Mouse (Mus musculus) ES-Bruce4 (cell line): ENCODE measurements around the gene Ubac1. TPM values are rescaled to one million over a fixed set of nuclear protein-coding genes. Genes with fewer than 3 reads are reported as not detected.

ENCODE experiments used
- H3K27ac ChIP-seq: 2 replicates; pipeline ENCODE4 v1.5.1; 2012; ENCODE audit warnings: low read length, inconsistent platforms; ENCODE audit not compliant: insufficient read depth
- H3K27me3 ChIP-seq: 2 replicates; pipeline ENCODE4 v1.6.1; 2012; ENCODE audit warnings: mild to moderate bottlenecking, low read length, inconsistent platforms; ENCODE audit not compliant: control insufficient read depth, poor library complexity, insufficient read depth, severe bottlenecking
- H3K36me3 ChIP-seq: 2 replicates; pipeline ENCODE4 v1.6.1; 2012; ENCODE audit warnings: inconsistent platforms, mild to moderate bottlenecking, low read length, moderate library complexity; ENCODE audit not compliant: control insufficient read depth, poor library complexity, insufficient read depth, severe bottlenecking
- H3K4me1 ChIP-seq: one replicate; pipeline ENCODE4 v1.8.1; 2011; ENCODE audit warnings: low read length; ENCODE audit not compliant: control insufficient read depth, insufficient read depth
- H3K4me3 ChIP-seq: 2 replicates; pipeline ENCODE4 v1.5.1; 2011; ENCODE audit warnings: low read depth, mild to moderate bottlenecking, low read length
- H3K9ac ChIP-seq: 2 replicates; pipeline ENCODE4 v1.6.1; 2012; ENCODE audit warnings: low read depth, mild to moderate bottlenecking, inconsistent platforms; ENCODE audit not compliant: poor library complexity, severe bottlenecking
- H3K9me3 ChIP-seq: replicated peaks from 2 replicates; pipeline ENCODE4 v1.6.1; 2012; ENCODE audit warnings: mild to moderate bottlenecking, low read length, inconsistent platforms; ENCODE audit not compliant: control insufficient read depth, poor library complexity, insufficient read depth, severe bottlenecking
- CTCF ChIP-seq: IDR thresholded peaks from one replicate; pipeline ENCODE4 v1.8.1; 2011; ENCODE audit warnings: low read depth, low read length
- EP300 ChIP-seq: IDR thresholded peaks from 2 replicates; pipeline ENCODE4 v1.6.1; 2011; ENCODE audit warnings: low read depth, low read length; ENCODE audit not compliant: insufficient read depth
- POLR2A ChIP-seq: IDR thresholded peaks from one replicate; pipeline ENCODE4 v1.8.1; 2011; ENCODE audit warnings: low read length; ENCODE audit not compliant: insufficient read depth
- polyA plus RNA-seq: library from polyadenylated mRNA; stranded (reverse); fragments of >200 nt; gene quantifications from 2 replicates; pipeline ENCODE4 v1.2.4, GENCODE M21; 2011; ENCODE audit warnings: low read depth; ENCODE audit not compliant: missing spikeins, insufficient read depth, insufficient read length

Gene Ubac1
- polyA plus RNA-seq, result 87.0 and 95.0 TPM in 2 replicates

DNA sequence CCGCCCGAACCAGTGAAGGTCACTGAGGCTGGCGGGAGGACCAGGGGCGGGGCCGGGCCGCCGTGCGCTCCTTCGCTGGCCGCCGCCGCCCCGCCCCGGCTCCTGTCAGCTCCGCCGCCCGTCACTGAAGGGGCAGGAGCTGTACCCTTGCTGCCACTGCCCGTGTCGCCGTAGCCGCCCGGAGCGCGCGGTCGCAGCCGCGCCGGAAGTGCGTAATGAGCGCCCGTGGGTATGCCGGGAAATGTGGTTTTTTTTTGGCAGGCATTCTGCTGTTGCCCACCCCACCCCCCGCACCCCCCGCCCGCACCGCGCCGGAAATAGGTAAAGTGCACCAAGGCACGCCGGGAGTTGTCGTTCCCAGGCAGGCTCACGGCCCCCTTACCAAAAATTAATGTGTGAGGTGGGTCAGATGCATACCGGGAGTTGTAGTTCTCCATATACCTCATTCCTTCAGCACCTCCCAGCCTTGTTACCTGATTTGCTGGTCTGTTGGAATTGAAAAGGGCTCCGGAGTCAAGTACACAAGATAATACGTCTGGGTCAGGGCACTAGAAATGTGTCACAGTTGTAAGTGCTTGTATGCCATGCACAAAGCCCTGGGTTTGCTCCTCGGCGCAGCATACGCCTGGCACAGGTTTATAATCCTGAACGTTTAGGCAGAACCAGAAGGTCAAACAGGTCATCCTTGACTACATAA lies at the start of gene Ubac1:
Gene Ubac1, minus strand, starts transcription at position 187 of the 697 bp plus-strand sequence.
- peak within 1 kb of the TSS; percentile 20 for H3K27ac ChIP-seq
- H3K9ac ChIP-seq, result peak within 1 kb of the TSS; percentile 67
- peak within 1 kb of the TSS; percentile 97 for H3K4me3 ChIP-seq
- no peaks in the 10 kb centered on the region for H3K9me3 ChIP-seq
- no peaks in the 10 kb centered on the region; the same call in 1 of the 2 replicates for H3K36me3 ChIP-seq
- H3K4me1 ChIP-seq, result no peaks in the 10 kb centered on the region
- TF ChIP-seq POLR2A, result no peak
- TF ChIP-seq CTCF, result no peak
- TF ChIP-seq EP300, result no peak
- no peaks in the 10 kb centered on the region for H3K27me3 ChIP-seq

DNA sequence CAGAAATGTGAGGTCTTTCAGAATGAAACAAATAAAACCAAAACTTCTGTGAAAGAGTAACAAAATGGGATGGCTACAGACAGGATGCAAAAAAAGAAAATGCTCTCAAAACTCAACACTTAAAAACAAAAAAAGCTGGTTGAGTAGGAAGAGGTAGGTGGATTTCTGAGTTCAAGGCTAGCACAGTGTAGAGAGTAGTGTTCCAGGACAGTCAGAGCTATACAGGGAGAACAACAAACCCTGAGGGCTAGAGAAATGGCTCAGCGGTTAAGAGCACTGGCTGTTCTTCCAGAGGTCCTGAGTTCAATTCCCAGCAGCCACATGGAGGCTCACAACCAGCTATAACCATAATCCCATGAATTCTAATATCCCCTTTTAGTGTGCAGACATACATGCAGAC lies 47.0 kb upstream of the Ubac1 start:
- no peak overlapping the region for H3K27ac ChIP-seq
- no peaks in the 10 kb centered on the region for H3K9me3 ChIP-seq
- no peaks in the 10 kb centered on the region for H3K27me3 ChIP-seq
- no peaks in the 10 kb centered on the region for H3K36me3 ChIP-seq
- H3K4me1 ChIP-seq, result no peaks in the 10 kb centered on the region
- no peak overlapping the region for H3K4me3 ChIP-seq
- TF ChIP-seq CTCF, result no peak
- no peak for TF ChIP-seq POLR2A
- TF ChIP-seq EP300, result no peak
- H3K9ac ChIP-seq, result no peak overlapping the region

DNA sequence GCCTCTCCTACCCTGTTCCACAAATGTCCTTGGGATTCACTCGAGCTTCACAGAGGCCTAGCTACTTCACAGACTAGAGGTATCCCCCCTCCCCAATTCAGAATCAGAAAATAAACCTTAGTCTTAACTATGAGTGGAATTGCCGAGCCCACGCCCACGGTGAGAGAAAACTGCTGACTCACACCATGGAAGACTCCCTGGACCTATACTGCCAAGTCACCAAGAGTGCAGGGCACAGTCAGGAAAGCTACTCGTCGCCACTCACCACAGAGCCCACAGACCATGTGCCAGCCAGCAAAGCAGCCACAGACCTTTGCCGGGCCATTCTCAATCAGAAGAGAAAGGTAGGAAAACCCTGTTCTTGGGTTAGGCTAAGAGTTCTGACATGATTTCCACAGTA lies 46.6 kb upstream of the Ubac1 start:
- no peak overlapping the region for H3K27ac ChIP-seq
- no peaks in the 10 kb centered on the region for H3K27me3 ChIP-seq
- no peak overlapping the region for H3K4me3 ChIP-seq
- H3K36me3 ChIP-seq, result no peaks in the 10 kb centered on the region
- H3K9ac ChIP-seq, result no peak overlapping the region
- no peaks in the 10 kb centered on the region for H3K9me3 ChIP-seq
- TF ChIP-seq POLR2A, result no peak
- TF ChIP-seq EP300, result no peak
- TF ChIP-seq CTCF, result no peak
- H3K4me1 ChIP-seq, result no peaks in the 10 kb centered on the region

DNA sequence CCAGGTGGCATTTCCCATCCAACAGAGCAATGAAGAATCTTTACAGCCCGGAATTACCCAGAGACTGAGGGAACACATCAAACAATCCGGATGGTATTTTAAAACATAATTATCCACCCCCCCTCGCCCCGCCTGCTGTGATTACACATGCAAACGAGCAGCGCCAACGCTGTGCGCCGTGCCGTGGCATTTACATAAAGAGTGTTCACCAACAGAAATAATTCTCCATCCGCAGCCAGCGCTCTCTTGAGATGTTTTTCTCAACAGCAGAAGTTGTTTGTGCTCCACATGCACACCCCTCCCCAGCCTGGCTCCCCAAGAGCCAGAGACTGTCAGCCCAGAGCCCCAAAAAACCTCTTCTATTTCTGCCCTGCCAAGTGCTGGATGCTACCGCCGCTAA lies 45.0 kb upstream of the Ubac1 start:
- TF ChIP-seq EP300, result no peak
- no peak for TF ChIP-seq POLR2A
- TF ChIP-seq CTCF, result no peak
- no peak overlapping the region for H3K27ac ChIP-seq

DNA sequence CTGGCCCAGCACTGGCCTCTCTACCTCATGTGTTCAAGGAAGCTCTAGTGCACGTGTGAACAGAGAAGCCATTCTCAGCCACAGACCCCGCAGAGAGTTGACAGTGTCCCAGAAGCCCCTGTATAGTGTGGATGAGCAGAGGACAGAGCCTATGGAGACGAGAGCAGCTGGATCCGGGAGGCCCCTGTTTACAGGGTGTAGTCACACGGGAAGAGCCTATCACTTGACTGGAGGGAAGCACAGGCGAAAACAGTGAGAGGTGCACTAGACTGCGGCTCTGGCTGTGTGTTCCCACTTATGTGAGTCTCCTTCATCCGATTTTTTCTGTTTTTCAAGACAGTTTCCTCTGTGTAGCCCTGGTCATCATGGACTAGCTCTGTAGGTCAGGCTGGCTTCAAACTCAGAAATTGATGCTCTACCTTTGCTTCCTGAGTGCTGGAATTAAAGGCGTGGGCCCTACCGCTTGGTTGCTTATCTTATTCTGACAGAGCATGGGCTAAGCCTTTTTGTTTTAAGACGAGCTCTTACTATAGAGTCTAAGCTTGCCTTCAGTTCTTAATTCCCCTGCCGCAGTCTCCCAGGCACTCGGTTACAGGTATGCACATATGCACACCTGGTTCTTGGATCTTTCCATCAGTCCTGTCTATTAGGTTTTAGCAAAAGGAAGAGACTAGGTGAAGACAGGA lies 41.3 kb upstream of the Ubac1 start:
- H3K4me3 ChIP-seq, result no peak overlapping the region
- TF ChIP-seq POLR2A, result no peak
- TF ChIP-seq EP300, result no peak
- no peak for TF ChIP-seq CTCF
- H3K4me1 ChIP-seq, result peaks cover under 1% of the 10 kb centered on the region
- no peaks in the 10 kb centered on the region for H3K9me3 ChIP-seq
- H3K9ac ChIP-seq, result no peak overlapping the region
- H3K27me3 ChIP-seq, result no peaks in the 10 kb centered on the region
- no peak overlapping the region for H3K27ac ChIP-seq
- no peaks in the 10 kb centered on the region for H3K36me3 ChIP-seq

More for the DNA sequence above, 45.0 kb upstream of the Ubac1 start:
- H3K4me1 ChIP-seq, result no peaks in the 10 kb centered on the region
- no peaks in the 10 kb centered on the region for H3K27me3 ChIP-seq
- no peak overlapping the region for H3K9ac ChIP-seq
- H3K36me3 ChIP-seq, result no peaks in the 10 kb centered on the region
- no peak overlapping the region for H3K4me3 ChIP-seq
- H3K9me3 ChIP-seq, result no peaks in the 10 kb centered on the region

DNA sequence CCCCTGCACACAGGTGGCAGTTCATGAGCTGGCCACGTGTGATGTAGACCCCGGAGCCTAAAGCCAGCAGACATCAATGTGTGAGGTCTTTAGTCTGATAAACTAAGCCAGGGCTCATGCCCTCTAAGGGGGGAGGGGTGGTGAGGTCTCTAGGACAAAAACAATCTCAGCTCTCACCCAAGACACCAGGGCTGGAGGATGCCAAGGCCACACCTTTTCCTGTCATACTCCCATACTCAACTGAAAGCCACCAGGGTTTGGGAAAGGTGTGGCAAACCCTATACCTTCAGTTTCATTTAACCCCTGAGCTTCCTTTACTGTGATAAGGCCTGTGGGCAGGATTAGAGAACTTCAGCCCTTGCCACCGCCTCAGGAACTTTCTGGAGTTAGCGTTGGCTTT lies 40.7 kb upstream of the Ubac1 start:
- Histone ChIP-seq H3K27me3 (no peaks in the 10 kb centered on the region), H3K27ac (no peak overlapping the region), H3K36me3 (no peaks in the 10 kb centered on the region), H3K9ac (no peak overlapping the region), H3K9me3 (no peaks in the 10 kb centered on the region), H3K4me3 (no peak overlapping the region), H3K4me1 (peaks cover 6% of the 10 kb centered on the region)
- TF ChIP-seq CTCF (no peak), EP300 (no peak)
